Mouse (Mus musculus) liver, adult 2 months (tissue): ENCODE measurements around the gene Slc38a10.

ENCODE experiments used
- CTCF ChIP-seq: fragments of 200-500 bp; IDR thresholded peaks from 2 replicates; pipeline ENCODE4 v1.5.1; 2011; ENCODE audit warnings: low read depth, low read length, control low read depth
- POLR2A ChIP-seq: fragments of 200-500 bp; IDR thresholded peaks from 2 replicates; pipeline ENCODE4 v1.6.1; 2011; ENCODE audit warnings: low read length, control low read depth; ENCODE audit not compliant: insufficient read depth; ENCODE audit errors: extremely low read depth

DNA sequence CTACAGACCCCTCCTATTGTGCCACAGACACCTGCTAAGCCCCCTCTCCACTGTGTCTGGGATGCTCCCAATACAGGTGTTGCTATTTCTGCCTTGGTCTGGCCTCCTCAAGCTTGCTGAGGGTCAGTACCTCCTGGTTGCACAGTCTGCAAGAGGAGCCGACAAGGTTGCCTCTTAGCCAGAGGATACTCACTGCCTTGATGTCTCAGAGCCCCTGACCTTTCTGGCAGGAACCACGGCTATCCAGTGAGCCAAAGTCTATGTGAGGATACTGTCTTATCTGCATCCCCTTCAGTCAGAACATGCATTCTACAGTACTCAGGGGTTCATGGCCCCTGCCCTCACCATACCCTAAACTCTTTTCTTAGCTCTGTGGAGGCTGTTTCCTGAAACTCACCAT is 33.5 kb downstream of the Slc38a10 start:
- TF ChIP-seq CTCF (no peak), POLR2A (no peak)
